Mouse (Mus musculus) neural tube, embryonic 14.5 days (tissue): ENCODE results near the gene Acin1. TPM values are rescaled to one million over a fixed set of nuclear protein-coding genes. Genes with fewer than 3 reads are reported as not detected.

Source experiments
- ATAC-seq: fragments of 200-750 bp; cut with Nextera tagmentation; 2 replicates; pipeline ENCODE4 v1.8.0; 2017; ENCODE audit warnings: low read depth, mild to moderate bottlenecking, moderate TSS enrichment, moderate library complexity
- H3K27ac ChIP-seq: fragments of 300-500 bp; sonication (generic); 2 replicates; pipeline ENCODE4 v1.5.1; 2014; ENCODE audit warnings: low read depth, mild to moderate bottlenecking, control low read depth, low read length, moderate library complexity, mixed read lengths
- H3K27me3 ChIP-seq: fragments of 300-500 bp; sonication (generic); 2 replicates; pipeline ENCODE4 v1.6.1; 2014; ENCODE audit warnings: low read length; ENCODE audit not compliant: control insufficient read depth, insufficient read depth
- H3K36me3 ChIP-seq: fragments of 300-500 bp; sonication (generic); 2 replicates; pipeline ENCODE4 v1.6.1; 2014; ENCODE audit warnings: low read length, mixed read lengths; ENCODE audit not compliant: control insufficient read depth, insufficient read depth
- H3K4me1 ChIP-seq: fragments of 300-500 bp; sonication (generic); 2 replicates; pipeline ENCODE4 v1.6.1; 2014; ENCODE audit warnings: low read length; ENCODE audit not compliant: control insufficient read depth, insufficient read depth
- H3K4me2 ChIP-seq: fragments of 300-500 bp; sonication (generic); 2 replicates; pipeline ENCODE4 v1.6.1; 2014; ENCODE audit warnings: mild to moderate bottlenecking, low read depth, low read length, control low read depth
- H3K4me3 ChIP-seq: fragments of 300-500 bp; sonication (generic); 2 replicates; pipeline ENCODE4 v1.5.1; 2014; ENCODE audit warnings: low read depth, low read length, control low read depth, mixed read lengths
- H3K9ac ChIP-seq: fragments of 300-500 bp; sonication (generic); replicated peaks from 2 replicates; pipeline ENCODE4 v1.6.1; 2014; ENCODE audit warnings: low read depth, mild to moderate bottlenecking, control low read depth, low read length, mixed read lengths
- H3K9me3 ChIP-seq: fragments of 300-500 bp; sonication (generic); 2 replicates; pipeline ENCODE4 v1.6.1; 2016; ENCODE audit warnings: low read length; ENCODE audit not compliant: control insufficient read depth
- WGBS: fragments of 180-500 bp; shearing (Covaris S2); extraction: QIAGEN DNeasy Blood & Tissue Kit; methylation state at CpG from one replicate; pipeline ENCODE4 v1.1.7; 2014; 5-methylcytosine and 5-hydroxymethylcytosine counted together
- polyA plus RNA-seq: library from polyadenylated mRNA; unstranded; fragments of >200 nt; fragmentation: Nextera tagmentation; extraction: Ambion mirVana; gene quantifications from 2 replicates; pipeline ENCODE4 v1.2.1, GENCODE M21; 2014

The Acin1 gene
- polyA plus RNA-seq, result 101 and 118 TPM in 2 replicates

- Histone ChIP-seq H3K4me2 (peak within 1 kb of the TSS; percentile 89), H3K36me3 (peaks cover 17% of the 10 kb centered on the region), H3K27ac (peak within 1 kb of the TSS; percentile 96), H3K4me1 (peaks cover 22% of the 10 kb centered on the region), H3K9ac (peak within 1 kb of the TSS; percentile 84), H3K9me3 (no peaks in the 10 kb centered on the region), H3K4me3 (peak within 1 kb of the TSS; percentile 84), H3K27me3 (no peaks in the 10 kb centered on the region)
- ATAC-seq, result peak; percentile 98
- under 1% methylated on average over 44 of the region's 44 CpGs for WGBS
Measured at GRCm38 (mm10) chr14:54686522-54687143, at the start of gene Acin1. Gene Acin1, minus strand, starts transcription at chr14:54686931.

DNA sequence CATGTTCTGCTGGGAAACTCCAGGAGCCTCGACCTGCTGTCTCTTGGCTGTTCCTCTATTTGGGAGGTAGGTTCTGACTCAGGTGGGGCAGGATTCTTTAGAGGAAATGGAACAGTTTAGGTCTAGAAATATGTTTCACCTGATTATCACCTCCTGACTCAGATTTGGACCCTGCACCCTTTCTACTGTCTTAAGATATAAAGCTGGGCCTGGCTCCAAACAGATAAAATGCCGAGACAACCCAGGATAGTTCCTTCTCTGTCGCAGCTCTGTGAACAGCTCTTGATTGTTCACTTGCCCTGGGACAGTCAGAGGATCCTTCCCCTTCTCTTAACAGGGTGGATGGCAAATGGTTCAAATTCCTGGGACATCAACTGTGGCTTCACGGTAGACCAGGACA lies 48.5 kb upstream of the Acin1 start:
- Histone ChIP-seq H3K4me2 (no peak overlapping the region), H3K27ac (no peak overlapping the region), H3K4me1 (no peaks in the 10 kb centered on the region), H3K9ac (no peak overlapping the region), H3K4me3 (no peak overlapping the region), H3K27me3 (no peaks in the 10 kb centered on the region), H3K9me3 (no peaks in the 10 kb centered on the region), H3K36me3 (no peaks in the 10 kb centered on the region)
- ATAC-seq, result no peak
- WGBS, result 83% methylated on average over 4 of the region's 4 CpGs

DNA sequence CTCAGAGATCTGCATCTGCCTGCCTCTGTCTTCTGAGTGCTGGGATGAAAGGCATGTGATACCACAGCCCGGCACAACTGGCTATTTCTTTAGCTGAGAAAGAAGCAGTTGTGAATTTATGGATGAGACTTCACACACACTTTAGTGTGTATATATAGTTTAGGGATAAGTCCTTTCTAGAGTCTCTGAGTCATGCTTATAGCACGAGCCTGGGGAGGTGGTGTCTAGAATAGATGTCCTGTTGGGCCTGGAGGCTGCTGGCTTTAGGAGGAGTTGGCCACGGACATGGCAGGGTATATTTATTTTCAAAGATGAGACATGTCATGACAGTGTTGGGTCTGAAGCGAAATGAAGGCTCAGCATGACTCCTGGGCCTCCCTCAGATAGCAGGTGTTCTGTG lies 47.3 kb upstream of the Acin1 start:
- Histone ChIP-seq H3K9ac (no peak overlapping the region), H3K4me3 (no peak overlapping the region), H3K36me3 (no peaks in the 10 kb centered on the region), H3K4me2 (no peak overlapping the region), H3K4me1 (no peaks in the 10 kb centered on the region), H3K27me3 (no peaks in the 10 kb centered on the region), H3K9me3 (no peaks in the 10 kb centered on the region), H3K27ac (no peak overlapping the region)
- no peak for ATAC-seq
- 78% methylated on average over 4 of the region's 4 CpGs for WGBS

DNA sequence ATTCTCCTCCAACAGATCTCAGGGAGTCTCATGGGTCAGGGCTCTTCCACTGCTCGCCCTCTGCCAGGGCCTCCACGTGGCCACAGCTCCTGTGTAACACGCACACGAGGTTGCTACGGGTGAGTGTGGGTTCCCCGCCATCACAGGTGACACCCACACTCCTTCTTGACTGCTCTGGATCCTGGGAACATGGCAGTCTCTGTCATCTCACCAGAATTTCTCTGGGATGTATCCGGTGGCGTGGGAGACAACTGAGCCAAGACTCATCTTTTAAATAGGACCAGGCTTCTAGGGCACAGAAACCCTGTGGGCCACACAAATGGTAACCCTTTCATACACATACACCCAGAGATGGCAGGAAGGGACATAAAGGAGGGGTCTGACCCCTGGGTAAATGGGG lies 45.5 kb upstream of the Acin1 start:
- no peak overlapping the region for H3K4me3 ChIP-seq
- no peaks in the 10 kb centered on the region for H3K9me3 ChIP-seq
- H3K4me2 ChIP-seq, result no peak overlapping the region
- no peak overlapping the region for H3K27ac ChIP-seq
- H3K4me1 ChIP-seq, result no peaks in the 10 kb centered on the region
- WGBS, result 94% methylated on average over 8 of the region's 8 CpGs
- no peak for ATAC-seq
- no peaks in the 10 kb centered on the region for H3K36me3 ChIP-seq
- no peak overlapping the region for H3K9ac ChIP-seq
- no peaks in the 10 kb centered on the region for H3K27me3 ChIP-seq

DNA sequence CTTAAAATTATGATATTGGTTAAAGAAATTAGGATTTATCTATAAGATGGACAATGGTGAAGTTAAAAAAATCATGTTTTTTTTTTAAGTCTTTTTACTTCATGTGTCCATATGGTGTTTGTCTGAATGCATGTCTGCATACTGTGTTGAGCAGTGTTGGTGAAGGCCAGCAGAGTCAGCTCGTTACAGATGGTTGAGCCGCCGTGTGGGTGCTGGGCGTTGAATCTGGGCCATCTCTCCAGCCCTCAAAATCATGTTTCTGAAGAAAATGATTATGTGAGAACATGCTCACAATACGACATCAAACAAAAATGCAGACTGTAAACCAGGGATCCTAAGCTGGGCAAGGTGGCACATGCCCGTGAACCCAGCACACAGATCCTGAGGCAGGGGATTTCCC lies 43.6 kb upstream of the Acin1 start:
- Histone ChIP-seq H3K4me1 (no peaks in the 10 kb centered on the region), H3K27me3 (no peaks in the 10 kb centered on the region), H3K9ac (no peak overlapping the region), H3K9me3 (no peaks in the 10 kb centered on the region), H3K4me3 (no peak overlapping the region), H3K4me2 (no peak overlapping the region), H3K36me3 (no peaks in the 10 kb centered on the region), H3K27ac (no peak overlapping the region)
- no peak for ATAC-seq
- WGBS, result 95% methylated on average over 6 of the region's 6 CpGs

DNA sequence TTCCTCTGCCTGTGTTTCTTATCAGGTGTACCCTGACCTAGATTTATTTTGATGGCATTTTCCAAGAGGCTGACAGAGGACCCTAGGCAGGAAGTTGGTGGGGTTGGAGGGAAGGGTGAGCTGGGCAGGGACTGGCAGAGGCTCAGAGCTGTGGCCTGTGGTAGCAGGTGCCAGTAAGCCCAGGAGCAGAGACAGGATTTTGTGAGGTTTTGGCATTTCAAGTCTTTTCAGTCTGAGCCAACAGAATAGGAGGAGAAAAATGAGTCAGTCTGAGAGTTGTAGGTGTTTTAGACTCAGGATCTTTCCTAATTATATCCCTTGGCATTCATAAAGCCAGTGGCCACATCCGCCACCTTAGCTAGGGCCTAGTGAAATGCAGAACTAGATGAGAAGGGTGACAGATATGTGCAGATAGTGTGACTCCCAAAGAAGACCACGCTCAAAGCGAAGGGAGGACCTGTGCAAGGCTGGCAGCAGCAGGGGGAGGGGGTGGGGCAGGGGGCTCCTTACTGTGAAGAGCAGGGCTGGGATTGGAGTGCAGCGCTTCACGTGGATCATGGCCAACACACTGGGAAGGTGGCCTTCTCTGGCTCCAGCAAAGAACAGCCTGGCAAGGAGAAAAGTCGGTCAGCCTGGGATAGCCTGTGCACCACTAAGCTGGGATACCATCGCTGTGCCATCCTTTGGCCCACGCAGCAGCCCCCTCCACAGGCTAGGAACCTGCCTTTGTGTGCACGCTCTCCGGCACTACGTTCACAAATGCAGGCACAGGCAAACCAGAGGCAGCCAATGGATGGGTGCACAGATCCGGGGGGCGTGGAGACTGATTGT lies 42.3 kb upstream of the Acin1 start:
- no peaks in the 10 kb centered on the region for H3K4me1 ChIP-seq
- no peak overlapping the region for H3K27ac ChIP-seq
- 74% methylated on average over 13 of the region's 13 CpGs for WGBS
- no peaks in the 10 kb centered on the region for H3K36me3 ChIP-seq
- no peaks in the 10 kb centered on the region for H3K27me3 ChIP-seq
- no peak for ATAC-seq
- H3K9ac ChIP-seq, result no peak overlapping the region
- H3K9me3 ChIP-seq, result no peaks in the 10 kb centered on the region
- H3K4me2 ChIP-seq, result no peak overlapping the region
- H3K4me3 ChIP-seq, result no peak overlapping the region

DNA sequence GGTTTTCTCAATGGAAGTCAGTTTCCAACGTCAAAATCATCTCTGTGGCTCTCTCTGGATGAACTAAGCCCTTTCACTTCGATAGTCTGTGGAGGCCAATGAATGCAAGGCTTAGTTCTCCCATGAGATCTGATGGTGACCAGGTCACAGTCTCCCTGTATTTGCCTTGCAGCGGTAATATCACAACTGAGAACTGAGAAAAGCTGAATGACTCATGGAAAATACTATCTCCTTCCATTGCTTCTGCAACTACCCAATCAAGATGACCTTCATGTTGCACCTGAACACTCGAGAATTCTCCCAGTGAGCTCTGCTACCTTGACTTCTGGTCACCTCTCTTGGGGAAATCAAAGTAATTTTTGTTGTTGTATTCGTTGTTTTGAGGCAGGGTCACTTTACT lies 40.8 kb upstream of the Acin1 start:
- no peak overlapping the region for H3K4me2 ChIP-seq
- H3K27ac ChIP-seq, result no peak overlapping the region
- H3K9ac ChIP-seq, result no peak overlapping the region
- no peak overlapping the region for H3K4me3 ChIP-seq
- no peak for ATAC-seq
- no peaks in the 10 kb centered on the region for H3K9me3 ChIP-seq
- H3K4me1 ChIP-seq, result no peaks in the 10 kb centered on the region
- 80% methylated on average over 5 of the region's 5 CpGs for WGBS
- no peaks in the 10 kb centered on the region for H3K36me3 ChIP-seq
- H3K27me3 ChIP-seq, result no peaks in the 10 kb centered on the region

DNA sequence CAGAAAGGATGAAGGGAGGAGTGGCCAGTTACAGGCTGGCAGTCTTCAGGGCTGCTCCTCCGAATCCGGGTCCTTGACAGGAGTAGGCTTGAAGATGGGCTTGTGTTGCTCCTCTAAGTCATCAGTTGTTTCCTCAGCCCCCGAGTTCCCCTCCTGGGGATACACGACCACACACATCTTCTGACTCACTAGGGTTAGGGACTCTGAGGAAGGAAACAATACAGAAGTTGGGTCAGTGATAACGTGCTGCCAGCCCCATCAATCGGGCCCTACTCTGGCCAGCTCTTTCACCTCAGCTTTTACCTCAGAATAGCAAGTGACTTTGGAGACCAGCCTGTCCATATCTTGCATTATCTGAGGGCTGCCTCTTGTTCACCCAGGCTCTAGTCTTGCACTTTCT lies 37.3 kb upstream of the Acin1 start:
- H3K27me3 ChIP-seq, result no peaks in the 10 kb centered on the region
- H3K27ac ChIP-seq, result no peak overlapping the region
- no peak overlapping the region for H3K9ac ChIP-seq
- ATAC-seq, result no peak
- WGBS, result 83% methylated on average over 6 of the region's 6 CpGs
- H3K36me3 ChIP-seq, result no peaks in the 10 kb centered on the region
- no peaks in the 10 kb centered on the region for H3K9me3 ChIP-seq
- no peaks in the 10 kb centered on the region for H3K4me1 ChIP-seq
- H3K4me2 ChIP-seq, result no peak overlapping the region
- no peak overlapping the region for H3K4me3 ChIP-seq

GRCm38 (mm10) chr14:54721711-54722110 lies 35.0 kb upstream of the Acin1 start:
- no peaks in the 10 kb centered on the region for H3K36me3 ChIP-seq
- WGBS, result 87% methylated on average over 10 of the region's 10 CpGs
- no peaks in the 10 kb centered on the region for H3K27me3 ChIP-seq
- H3K9ac ChIP-seq, result no peak overlapping the region
- no peaks in the 10 kb centered on the region for H3K4me1 ChIP-seq
- H3K27ac ChIP-seq, result no peak overlapping the region
- ATAC-seq, result no peak
- H3K4me3 ChIP-seq, result no peak overlapping the region
- no peaks in the 10 kb centered on the region for H3K9me3 ChIP-seq
- H3K4me2 ChIP-seq, result no peak overlapping the region
